Mouse (Mus musculus) C2C12 (cell line): ENCODE measurements around the gene Mthfsd. TPM values are rescaled to one million over a fixed set of nuclear protein-coding genes. Genes with fewer than 3 reads are reported as not detected.

Experiments
- H3K27me3 ChIP-seq: one replicate; pipeline ENCODE4 v1.6.1; 2011; ENCODE audit not compliant: control insufficient read depth, insufficient read depth, insufficient read length
- H3K36me3 ChIP-seq: one replicate; pipeline ENCODE4 v1.6.1; 2011; ENCODE audit not compliant: control insufficient read depth, insufficient read depth
- H3K4me3 ChIP-seq: one replicate; pipeline ENCODE4 v1.5.1; 2011; ENCODE audit warnings: mild to moderate bottlenecking, control low read depth; ENCODE audit not compliant: poor library complexity, insufficient read depth, severe bottlenecking
- H3K79me2 ChIP-seq: one replicate; pipeline ENCODE4 v1.6.1; 2011; ENCODE audit not compliant: control insufficient read depth, insufficient read depth
- H3K79me3 ChIP-seq: one replicate; pipeline ENCODE4 v1.6.1; 2011; ENCODE audit warnings: low read depth, control low read depth
- H3ac ChIP-seq: one replicate; pipeline ENCODE3; 2011; ENCODE audit warnings: low read depth; ENCODE audit not compliant: control insufficient read depth, insufficient read length
- CEBPB ChIP-seq: IDR thresholded peaks from one replicate; pipeline ENCODE4 v1.6.1; 2011; ENCODE audit warnings: low read depth, mild to moderate bottlenecking, control low read depth, moderate library complexity
- CTCF ChIP-seq: IDR thresholded peaks from one replicate; pipeline ENCODE4 v1.5.1; 2011; ENCODE audit not compliant: control insufficient read depth, insufficient read depth, insufficient read length
- FOSL1 ChIP-seq: IDR thresholded peaks from one replicate; pipeline ENCODE4 v1.8.0; 2011; ENCODE audit warnings: mild to moderate bottlenecking, low read length; ENCODE audit not compliant: poor library complexity, insufficient read depth, severe bottlenecking
- MAX ChIP-seq: IDR thresholded peaks from one replicate; pipeline ENCODE4 v1.6.1; 2011; ENCODE audit warnings: mild to moderate bottlenecking, control low read depth
- MYOD1 ChIP-seq: IDR thresholded peaks from one replicate; pipeline ENCODE4 v1.6.1; 2011; ENCODE audit warnings: low read depth; ENCODE audit not compliant: control insufficient read depth, insufficient read length
- MYOG ChIP-seq: IDR thresholded peaks from one replicate; pipeline ENCODE4 v1.6.1; 2011; ENCODE audit not compliant: control insufficient read depth, insufficient read length; ENCODE audit errors: extremely low read depth
- USF1 ChIP-seq: IDR thresholded peaks from one replicate; pipeline ENCODE4 v1.6.1; 2011; ENCODE audit warnings: low read depth, mild to moderate bottlenecking, control low read depth, moderate library complexity
- polyA plus RNA-seq: library from polyadenylated mRNA; unstranded; fragments of >200 nt; fragmentation: generic; extraction: Trizol; gene quantifications from one replicate; pipeline ENCODE4 v1.2.1, GENCODE M21; 2012; ENCODE audit warnings: missing spikeins

The Mthfsd gene
- polyA plus RNA-seq, 1 experiment = 22.7 TPM

DNA sequence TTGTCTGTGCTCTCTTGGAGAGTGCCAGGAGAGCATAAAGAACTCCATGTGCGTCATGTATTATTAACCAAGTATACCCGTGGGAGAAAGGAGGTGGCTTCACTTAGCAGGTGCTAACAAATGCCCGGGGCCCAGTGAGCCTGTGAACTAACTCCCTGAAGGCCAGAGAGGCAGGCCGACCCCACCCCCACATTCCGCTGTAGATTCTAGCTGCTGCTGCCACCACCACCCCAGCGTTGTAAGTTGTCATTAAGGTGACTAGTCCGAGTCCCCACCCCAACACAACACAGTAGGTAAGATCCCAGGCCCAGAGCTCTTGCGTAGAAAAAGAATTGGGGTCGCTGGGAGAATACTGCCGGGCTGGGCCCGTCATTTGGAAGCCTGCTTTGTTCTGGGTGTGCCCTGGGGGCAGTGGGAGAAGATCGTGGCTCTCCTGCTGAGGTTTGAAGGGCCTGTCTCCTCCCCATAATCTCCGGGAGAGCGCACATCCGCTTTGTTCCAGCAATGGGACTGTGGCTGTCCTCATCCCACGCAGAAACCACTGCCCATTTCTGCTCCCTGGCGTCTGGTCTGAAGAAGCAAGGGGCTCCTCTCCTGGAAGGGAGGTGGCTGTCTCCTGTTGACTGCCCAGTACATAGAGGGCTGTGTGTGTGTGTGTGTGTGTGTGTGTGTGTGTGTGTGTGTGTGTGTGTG, 16.5 kb upstream of the Mthfsd start:
- Histone ChIP-seq H3K27me3 (no peaks in the 10 kb centered on the region), H3K36me3 (peaks cover 26% of the 10 kb centered on the region), H3ac (peak overlapping the region; percentile 65), H3K79me3 (peaks cover 23% of the 10 kb centered on the region), H3K79me2 (peaks cover 55% of the 10 kb centered on the region), H3K4me3 (peak overlapping the region; percentile 26)
- TF ChIP-seq MAX = peak; percentile 21
- no peak for TF ChIP-seq CEBPB

DNA sequence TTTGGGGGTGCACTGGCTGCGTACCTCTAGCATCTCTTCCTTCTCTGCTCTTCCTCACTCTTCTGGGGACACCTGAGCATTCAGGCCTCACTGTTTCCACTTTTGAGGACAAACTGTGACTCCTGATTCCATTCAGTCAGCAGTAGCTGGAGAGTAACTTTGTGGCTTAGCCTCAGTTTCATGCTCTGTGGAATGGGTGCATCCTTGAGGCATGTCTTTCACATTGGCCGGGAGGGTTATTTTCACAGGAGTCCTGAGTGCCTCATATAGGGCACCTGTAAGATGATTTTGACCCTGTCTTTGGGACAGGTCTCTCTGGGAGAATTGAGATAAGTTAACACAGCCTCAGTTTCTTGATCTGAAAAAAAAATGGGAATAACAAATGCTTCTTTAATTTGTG, 14.9 kb upstream of the Mthfsd start:
- Histone ChIP-seq H3K79me2 (peaks cover 71% of the 10 kb centered on the region), H3K4me3 (no peak overlapping the region), H3ac (no peak overlapping the region), H3K79me3 (peaks cover 39% of the 10 kb centered on the region), H3K27me3 (no peaks in the 10 kb centered on the region), H3K36me3 (peaks cover 21% of the 10 kb centered on the region)
- no peak for TF ChIP-seq CTCF
- no peak for TF ChIP-seq MYOD1
- TF ChIP-seq MYOG = no peak
- no peak for TF ChIP-seq MAX
- TF ChIP-seq CEBPB = no peak
- TF ChIP-seq FOSL1 = no peak
- no peak for TF ChIP-seq USF1

- TF ChIP-seq MYOD1 = no peak
- TF ChIP-seq USF1 = no peak
- TF ChIP-seq FOSL1 = no peak
- no peak for TF ChIP-seq CTCF
- no peak for TF ChIP-seq MYOG
- no peak for TF ChIP-seq CEBPB
- no peak for TF ChIP-seq MAX
- H3K79me2 ChIP-seq = peaks cover 78% of the 10 kb centered on the region
- no peak overlapping the region for H3K4me3 ChIP-seq
- no peak overlapping the region for H3ac ChIP-seq
- H3K27me3 ChIP-seq = no peaks in the 10 kb centered on the region
- peaks cover 44% of the 10 kb centered on the region for H3K79me3 ChIP-seq
- H3K36me3 ChIP-seq = peaks cover 21% of the 10 kb centered on the region
Observed at GRCm38 (mm10) chr8:121122368-121122767, 14.2 kb upstream of the Mthfsd start.

DNA sequence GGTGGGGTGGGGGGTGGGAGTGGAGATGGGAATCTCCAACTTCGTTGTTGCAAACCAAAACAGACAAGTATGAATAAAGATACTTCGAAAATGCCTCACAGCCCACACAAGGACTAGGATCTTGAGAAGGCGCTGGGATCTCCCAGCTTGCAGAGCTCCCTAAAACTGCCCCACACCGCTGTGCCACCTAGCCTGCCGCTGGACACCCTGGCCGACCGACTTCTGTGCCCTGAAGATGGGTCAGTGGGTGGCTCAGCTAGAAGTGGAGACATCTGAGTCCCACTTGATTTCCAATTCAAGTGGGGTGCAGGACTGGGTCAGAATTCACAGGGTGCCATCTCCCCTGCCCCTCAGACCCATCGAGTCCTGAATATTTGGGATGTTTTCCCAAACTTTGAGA, 13.5 kb upstream of the Mthfsd start:
- H3K79me3 ChIP-seq = peaks cover 47% of the 10 kb centered on the region
- peaks cover 21% of the 10 kb centered on the region for H3K36me3 ChIP-seq
- H3ac ChIP-seq = no peak overlapping the region
- no peaks in the 10 kb centered on the region for H3K27me3 ChIP-seq
- no peak overlapping the region for H3K4me3 ChIP-seq
- H3K79me2 ChIP-seq = peaks cover 85% of the 10 kb centered on the region
- TF ChIP-seq MAX (no peak), MYOG (no peak), CEBPB (no peak), CTCF (no peak), USF1 (no peak), MYOD1 (no peak), FOSL1 (no peak)

- peak overlapping the region; percentile 64 for H3ac ChIP-seq
- peaks cover 21% of the 10 kb centered on the region for H3K36me3 ChIP-seq
- peaks cover 47% of the 10 kb centered on the region for H3K79me3 ChIP-seq
- H3K79me2 ChIP-seq = peaks cover 82% of the 10 kb centered on the region
- TF ChIP-seq CEBPB (no peak), CTCF (no peak), FOSL1 (no peak), MYOG (no peak), USF1 (no peak), MYOD1 (no peak), MAX (no peak)
- peak overlapping the region; percentile 68 for H3K4me3 ChIP-seq
- H3K27me3 ChIP-seq = no peaks in the 10 kb centered on the region
Observed at GRCm38 (mm10) chr8:121120456-121121419, 12.5 kb upstream of the Mthfsd start.
